Mouse (Mus musculus): Measurements from ENCODE around the gene Cldn34c4. TPM values are rescaled to one million over a fixed set of nuclear protein-coding genes. Genes with fewer than 3 reads are reported as not detected.

Gene Cldn34c4
- not detected for total RNA-seq (2022)

- DNase-seq (ENCODE audit: low spot score in 2 of 2), result no peak
Observed at GRCm38 (mm10) chrX:127736454-127736853, at the start of gene Cldn34c4. Gene Cldn34c4, minus strand, starts transcription at chrX:127736554.

- DNase-seq (ENCODE audit: low spot score in 2 of 2), result no peak
Observed at GRCm38 (mm10) chrX:127747062-127747461, 10.7 kb upstream of the Cldn34c4 start.

Measured in gastrocnemius, adult 8-10 months (tissue).